8 mouse cellular contexts compared by ENCODE assay signal in the genomic region with DNA sequence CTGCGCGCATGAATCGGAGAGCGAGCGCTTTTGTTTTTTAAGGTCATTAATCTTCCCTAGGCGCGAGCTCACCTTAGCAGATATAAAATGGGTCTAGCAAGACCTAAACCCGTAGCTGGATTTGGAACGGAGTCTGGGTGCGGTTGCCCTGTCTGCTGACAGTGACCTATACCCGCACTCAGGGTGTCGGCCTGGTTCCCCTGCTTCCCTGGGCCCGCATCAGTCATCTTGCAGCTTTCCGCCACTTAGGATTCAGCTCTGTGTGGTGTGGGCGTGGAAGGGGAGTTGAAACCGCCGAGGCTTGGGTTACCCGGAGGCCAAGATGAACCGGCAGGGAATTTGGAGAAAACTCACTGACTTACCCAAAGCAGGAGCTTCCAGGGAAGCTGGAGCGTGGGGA. TPM values are rescaled to one million over a fixed set of nuclear protein-coding genes. Genes with fewer than 3 reads are reported as not detected.
DNase-seq lines count a peak whose midpoint lies in the region; ATAC-seq lines count a peak whose summit lies in the region.

No protein-coding gene starts in this region.

- H3K27me3 ChIP-seq in hindbrain, embryonic 12.5 days, result no peaks in the 10 kb centered on the region

- peak overlapping the region; percentile 91 for H3K9ac ChIP-seq in hindbrain, embryonic 12.5 days

- H3K27ac ChIP-seq in hindbrain, embryonic 12.5 days, result peak overlapping the region; percentile 91

- peaks cover 18% of the 10 kb centered on the region for H3K4me1 ChIP-seq in hindbrain, embryonic 12.5 days

- 1% methylated on average over 20 of the region's 20 CpGs for WGBS in hindbrain, embryonic 12.5 days

- peak; percentile 63 for ATAC-seq in activated CD4-positive, CD25-positive, alpha-beta regulatory T cell, adult 4 months
- ATAC-seq in hindbrain, embryonic 12.5 days (ENCODE audit: low FRiP score), result peak; percentile 82

- peak overlapping the region; percentile 91 for H3K4me3 ChIP-seq in hindbrain, embryonic 12.5 days

- DNase-seq in cerebellum, postnatal 10 days, result peak; percentile 61 to 68
- DNase-seq in frontal cortex, postnatal 10 days (ENCODE audit: low spot score in 2 of 2), result peak; percentile 49 to 56
- DNase-seq in layer of hippocampus, postnatal 25 days (ENCODE audit: extremely low spot score in 1 of 2, low spot score in 1 of 2), result peak; percentile 23 to 28
- peak; percentile 38 for DNase-seq in lung, postnatal 25 days (ENCODE audit: low spot score)
- peak; percentile 69 for DNase-seq in retina, postnatal 1 day
- DNase-seq in yolk sac, embryonic 10.5 days (ENCODE audit: low spot score), result peak; percentile 58

- no peaks in the 10 kb centered on the region for H3K9me3 ChIP-seq in hindbrain, embryonic 12.5 days (replicated peaks)

- 0 out of 2 replicates have a peak, but pooled peaks cover 13% of the 10 kb centered on the region for H3K36me3 ChIP-seq in hindbrain, embryonic 12.5 days

- H3K4me2 ChIP-seq in hindbrain, embryonic 12.5 days (replicated peaks), result peak overlapping the region; percentile 71

RNA-seq across cellular contexts. Expression of a gene that starts 0.6 kb away (rescaled TPM):
- polyA plus RNA-seq in activated CD4-positive, CD25-positive, alpha-beta regulatory T cell, adult 4 months (2017; shearing (Covaris generic)), result 1 to 10 TPM in 1 of 2 experiments, under 1 TPM in 1; 0.77 to 2.2 TPM
- polyA plus RNA-seq in hindbrain, embryonic 12.5 days (2016; fragmentation: Nextera tagmentation; extraction: Ambion mirVana), result 23.4 and 24.1 TPM in 2 replicates
- total RNA-seq in layer of hippocampus, postnatal 25 days (2021), result 10 to 100 TPM; 32.8 to 35.2 TPM

RNA-seq across cellular contexts. Expression of a gene that starts 18.4 kb away (rescaled TPM):
- polyA plus RNA-seq in activated CD4-positive, CD25-positive, alpha-beta regulatory T cell, adult 4 months (2017; shearing (Covaris generic)), result not detected
- 0.52 and 0.59 TPM in 2 replicates for polyA plus RNA-seq in hindbrain, embryonic 12.5 days (2016; fragmentation: Nextera tagmentation; extraction: Ambion mirVana)
- not detected for total RNA-seq in layer of hippocampus, postnatal 25 days (2021)

RNA-seq across cellular contexts. Expression of a gene that starts 34.5 kb away (rescaled TPM):
- 10 to 100 TPM in 1 of 2 experiments, 1 to 10 TPM in 1; 9.2 to 21.4 TPM for polyA plus RNA-seq in activated CD4-positive, CD25-positive, alpha-beta regulatory T cell, adult 4 months (2017; shearing (Covaris generic))
- polyA plus RNA-seq in hindbrain, embryonic 12.5 days (2016; fragmentation: Nextera tagmentation; extraction: Ambion mirVana), result 23.5 and 25.4 TPM in 2 replicates
- total RNA-seq in layer of hippocampus, postnatal 25 days (2021), result 10 to 100 TPM; 14.9 to 15.5 TPM

Comparison
In these comparisons a context has a peak if more than half of its experiments do, and no peak if none do; other contexts are left out.
1. Peak in every context shown above with its lines: DNase-seq, ATAC-seq, H3K4me3 ChIP-seq and H3K27ac ChIP-seq.